Mouse (Mus musculus) left cerebral cortex, adult 6 months (tissue): ENCODE measurements around the gene Ppard. TPM values are rescaled to one million over a fixed set of nuclear protein-coding genes. Genes with fewer than 3 reads are reported as not detected.

Experiments used
- long read RNA-seq, 2 experiments: library from polyadenylated mRNA; unstranded; transcript quantifications; one replicate each; pipeline ENCODE4 v2.0.0; 2019 to 2020
- polyA plus RNA-seq: library from polyadenylated mRNA; unstranded; fragments of <200 nt; fragmentation: Nextera tagmentation; gene quantifications from 2 replicates; pipeline ENCODE4 v1.2.3, GENCODE M21; 2021

Ppard gene
- 2.4 and 2.5 TPM in 2 replicates for polyA plus RNA-seq
- long read RNA-seq, experiment 1, partial matches to known transcripts: 0 of 4 reads
- long read RNA-seq, experiment 1, other reads (novel, unspliced or antisense): 3 of 4 reads
- long read RNA-seq, experiment 2, partial matches to known transcripts: 1 of 3 reads
- long read RNA-seq, experiment 2, other reads (novel, unspliced or antisense): 2 of 3 reads

GRCm38 (mm10) chr17:28232475-28233060 lies at the start of gene Ppard:
Gene Ppard (plus strand): TSS chr17:28232700.

DNA sequence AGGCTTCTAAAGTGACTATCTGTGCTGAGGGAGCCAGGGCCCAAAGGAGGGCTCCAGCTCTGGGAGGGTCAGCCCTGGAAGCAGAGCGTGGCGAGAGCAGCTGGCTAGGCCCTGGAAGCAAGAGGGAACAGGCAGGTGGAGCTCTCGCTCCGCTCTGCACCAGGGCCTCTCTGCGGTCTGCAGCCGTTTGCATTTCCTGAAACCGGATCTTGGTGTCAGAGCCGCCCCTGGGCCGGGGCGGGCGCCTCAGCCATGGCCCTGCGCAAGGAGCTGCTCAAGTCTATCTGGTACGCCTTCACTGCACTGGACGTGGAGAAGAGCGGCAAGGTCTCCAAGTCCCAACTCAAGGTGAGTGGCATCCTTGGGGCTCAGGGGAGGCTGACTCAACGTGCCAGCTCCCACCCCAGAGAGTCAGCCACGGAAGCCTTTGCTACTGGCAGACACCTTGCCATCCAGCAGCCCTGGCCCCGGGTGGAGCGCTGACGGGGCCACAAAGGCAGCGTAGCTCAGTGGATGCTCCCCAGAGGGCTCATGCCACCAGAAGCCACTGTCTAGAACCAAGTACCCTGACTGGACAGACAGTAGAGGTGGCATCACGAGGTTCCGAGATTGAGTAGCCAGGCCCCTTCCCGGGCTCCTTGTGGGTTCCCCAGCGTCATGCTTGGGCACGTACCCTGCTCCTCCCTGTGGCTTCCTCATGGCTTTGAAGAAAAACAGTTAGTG lies 24.7 kb upstream of the Ppard start, which contains the start of gene Def6:
Gene Def6, plus strand, starts transcription at position 188 of the 723 bp plus-strand sequence.

DNA sequence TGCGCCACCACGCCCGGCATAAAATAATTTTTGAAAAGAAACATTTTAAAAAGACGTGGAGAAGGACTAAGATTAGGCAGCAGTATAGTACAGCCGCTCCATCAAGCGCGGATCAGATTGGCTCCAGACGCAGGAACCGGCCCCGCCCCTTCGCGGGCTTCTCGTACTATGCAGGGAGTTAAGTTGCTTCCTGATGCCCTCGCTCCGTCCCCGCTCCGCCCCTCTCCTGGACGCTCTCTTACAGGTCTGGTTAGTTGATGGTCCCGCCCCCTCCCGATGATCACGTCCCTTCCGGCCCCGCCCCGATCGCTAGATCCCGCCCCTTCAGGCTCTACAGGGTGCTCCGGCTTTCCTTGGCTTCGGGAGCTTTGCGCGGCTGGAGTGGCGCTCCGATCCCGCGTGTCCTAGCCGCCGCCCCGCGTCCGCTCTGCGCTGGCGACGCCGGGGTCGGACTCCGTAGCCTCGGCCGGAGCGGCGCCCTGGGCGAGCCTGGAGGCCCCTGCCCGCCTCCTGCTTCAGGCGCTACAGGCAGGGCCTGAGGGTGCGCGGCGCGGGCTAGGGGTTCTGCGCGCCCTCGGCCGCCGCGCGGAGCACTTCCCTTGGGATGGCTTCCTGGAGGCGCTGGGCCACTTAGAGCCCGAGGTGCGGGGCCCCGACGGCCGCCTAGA lies 80.8 kb downstream of the Ppard start, which contains the start of gene Fance:
Gene Fance, plus strand, starts transcription at position 308 of the 668 bp plus-strand sequence.

GRCm38 (mm10) chr17:28328366-28328928 lies 95.9 kb downstream of the Ppard start, which contains the start of gene Rpl10a:
Gene Rpl10a (plus strand): TSS chr17:28328471.

GRCm38 (mm10) chr17:28350466-28351352 lies 118.2 kb downstream of the Ppard start, which contains the start of gene Tead3:
Gene Tead3 (minus strand): TSS chr17:28350817.

Other genes starting within 250 kb of the Ppard start
- gene Tcp11, start 152.1 kb upstream of the Ppard start, polyA plus RNA-seq: 0.11 and 0.27 TPM in 2 replicates
- gene Scube3, start 90.6 kb upstream of the Ppard start, polyA plus RNA-seq: 0.73 and 1.9 TPM in 2 replicates
- 18.6 and 34.7 TPM in 2 replicates for gene Zfp523, start 55.6 kb upstream of the Ppard start, polyA plus RNA-seq
- gene Def6, start 24.9 kb upstream of the Ppard start, polyA plus RNA-seq: 1.7 and 2.2 TPM in 2 replicates
- 17.7 and 21.5 TPM in 2 replicates for gene Fance, start 80.8 kb downstream of the Ppard start, polyA plus RNA-seq
- gene Rpl10a, start 95.8 kb downstream of the Ppard start, polyA plus RNA-seq: 892 and 964 TPM in 2 replicates
- 0.24 TPM in 1 of 2 replicates, not detected in the other for gene Tead3, start 118.1 kb downstream of the Ppard start, polyA plus RNA-seq
- gene Tulp1, start 132.5 kb downstream of the Ppard start, polyA plus RNA-seq: 0.23 TPM in 1 of 2 replicates, not detected in the other